Mouse (Mus musculus) gastrocnemius, adult 2 months (tissue): ENCODE measurements around the gene Arhgap27. TPM values are rescaled to one million over a fixed set of nuclear protein-coding genes. Genes with fewer than 3 reads are reported as not detected.

ENCODE experiments used
- DNase-seq: peaks from one replicate; pipeline ENCODE4 v3.0.0; 2022
- H3K27ac ChIP-seq: fragments of 200-600 bp; 2 replicates; pipeline ENCODE4 v1.8.1; 2022; ENCODE audit warnings: mild to moderate bottlenecking
- H3K4me3 ChIP-seq: fragments of 200-600 bp; 2 replicates; pipeline ENCODE4 v1.8.1; 2022; ENCODE audit warnings: mild to moderate bottlenecking, moderate library complexity
- CTCF ChIP-seq: fragments of 200-600 bp; IDR thresholded peaks from 2 replicates; pipeline ENCODE4 v1.8.1; 2022; ENCODE audit warnings: antibody characterized with exemption, mild to moderate bottlenecking, moderate library complexity
- intact Hi-C: fragments of 180-260 bp; cut with DNase I; formaldehyde crosslinking; loops from one replicate; pipeline ENCODE4 v1.15.1; 2025
- total RNA-seq, 2 experiments: library from RNA; stranded (reverse); gene quantifications; 2 replicates each; pipeline ENCODE4 v1.2.3; 2021

Gene Arhgap27
- total RNA-seq, 2 experiments from 2014 or later, result 6.0 to 8.8 TPM

GRCm38 (mm10) chr11:103375258-103375657 lies 11.8 kb upstream of the Arhgap27 start:
- Histone ChIP-seq H3K27ac (peak overlapping the region; percentile 62), H3K4me3 (no peak overlapping the region)
- intact Hi-C loops, result loop anchor here (5.0 kb wide), 1 partner anchor 37 kb away; the partner anchor contains the start of gene Plekhm1
- DNase-seq, result no peak
- TF ChIP-seq CTCF, result no peak

- intact Hi-C loops, result no loop called here
- Histone ChIP-seq H3K27ac (no peak overlapping the region), H3K4me3 (no peak overlapping the region)
- no peak for DNase-seq
- no peak for TF ChIP-seq CTCF
Measured at GRCm38 (mm10) chr11:103373922-103374321, 10.4 kb upstream of the Arhgap27 start.

GRCm38 (mm10) chr11:103372561-103372960 lies 9.1 kb upstream of the Arhgap27 start:
- Histone ChIP-seq H3K4me3 (no peak overlapping the region), H3K27ac (peak overlapping the region; percentile 77)
- peak; percentile 6 for DNase-seq
- no peak for TF ChIP-seq CTCF
- intact Hi-C loops, result no loop called here

- no peak for TF ChIP-seq CTCF
- Histone ChIP-seq H3K27ac (peak overlapping the region; percentile 77), H3K4me3 (no peak overlapping the region)
- intact Hi-C loops, result no loop called here
- peak; percentile 49 for DNase-seq
Measured at GRCm38 (mm10) chr11:103372068-103372467, 8.6 kb upstream of the Arhgap27 start.

- H3K4me3 ChIP-seq, result peak overlapping the region; percentile 2
- H3K27ac ChIP-seq, result peak overlapping the region; percentile 77
- intact Hi-C loops, result no loop called here
- TF ChIP-seq CTCF, result no peak
- no peak for DNase-seq
Measured at GRCm38 (mm10) chr11:103371222-103371539, 7.7 kb upstream of the Arhgap27 start.

GRCm38 (mm10) chr11:103370397-103371221 lies 7.1 kb upstream of the Arhgap27 start:
- DNase-seq, result no peak
- peak overlapping the region; percentile 77 for H3K27ac ChIP-seq
- intact Hi-C loops, result no loop called here
- no peak for TF ChIP-seq CTCF
- H3K4me3 ChIP-seq, result peak overlapping the region; percentile 2

- intact Hi-C loops, result no loop called here
- Histone ChIP-seq H3K27ac (no peak overlapping the region), H3K4me3 (no peak overlapping the region)
- no peak for TF ChIP-seq CTCF
- DNase-seq, result peak; percentile 11
Measured at GRCm38 (mm10) chr11:103365530-103365929, 2.0 kb upstream of the Arhgap27 start.

- intact Hi-C loops, result no loop called here
- no peak for DNase-seq
- no peak for TF ChIP-seq CTCF
- Histone ChIP-seq H3K4me3 (no peak overlapping the region), H3K27ac (no peak overlapping the region)
Measured at GRCm38 (mm10) chr11:103365022-103365421, 1.5 kb upstream of the Arhgap27 start.

GRCm38 (mm10) chr11:103364335-103364734 lies 843 bp upstream of the Arhgap27 start:
- TF ChIP-seq CTCF, result no peak
- Histone ChIP-seq H3K4me3 (peak overlapping the region; percentile 80), H3K27ac (peak overlapping the region; percentile 87)
- intact Hi-C loops, result no loop called here
- peak; percentile 8 for DNase-seq

GRCm38 (mm10) chr11:103362521-103363181 lies 841 bp downstream of the Arhgap27 start:
- Histone ChIP-seq H3K4me3 (peak overlapping the region; percentile 80), H3K27ac (peak overlapping the region; percentile 87)
- no peak for TF ChIP-seq CTCF
- no peak for DNase-seq
- intact Hi-C loops, result no loop called here

GRCm38 (mm10) chr11:103362054-103362432 lies 1.4 kb downstream of the Arhgap27 start:
- DNase-seq, result no peak
- Histone ChIP-seq H3K27ac (peak overlapping the region; percentile 87), H3K4me3 (peak overlapping the region; percentile 80)
- TF ChIP-seq CTCF, result no peak
- intact Hi-C loops, result no loop called here

- TF ChIP-seq CTCF, result no peak
- intact Hi-C loops, result no loop called here
- no peak for DNase-seq
- Histone ChIP-seq H3K4me3 (peak overlapping the region; percentile 83), H3K27ac (peak overlapping the region; percentile 87; the same call in 1 of the 2 replicates)
Measured at GRCm38 (mm10) chr11:103361396-103362053, 2.0 kb downstream of the Arhgap27 start.

GRCm38 (mm10) chr11:103360661-103361081 lies 2.8 kb downstream of the Arhgap27 start:
- Histone ChIP-seq H3K27ac (peak overlapping the region; percentile 79), H3K4me3 (peak overlapping the region; percentile 83)
- intact Hi-C loops, result loop anchor here (1.0 kb wide), 1 partner anchor 52 kb away; the partner anchor contains the start of gene Plekhm1
- no peak for DNase-seq
- no peak for TF ChIP-seq CTCF
